26 mouse cellular contexts compared by ENCODE assay signal in genomic region chr3:50524006-50524405, GRCm38 (mm10).
"Had no signal": no experiment of that assay in that cellular context is flagged by ENCODE, and none has a peak within 500 bp of the region (broad histone marks: within the 10 kb centered on the region; RNA-seq: fewer than 3 reads in every experiment).

No protein-coding gene starts in this region.

- H3K9me3 ChIP-seq: heart, embryonic 13.5 days; heart, embryonic 15.5 days; hindbrain, embryonic 13.5 days; hindbrain, embryonic 15.5 days; kidney, embryonic 15.5 days; limb, embryonic 10.5 days; limb, embryonic 12.5 days; liver, embryonic 13.5 days had no signal

- H3K9ac ChIP-seq: heart, embryonic 13.5 days; heart, embryonic 15.5 days; hindbrain, embryonic 13.5 days; hindbrain, embryonic 15.5 days; kidney, embryonic 15.5 days; limb, embryonic 12.5 days; liver, embryonic 13.5 days had no signal

- H3K36me3 ChIP-seq: heart, embryonic 13.5 days; heart, embryonic 15.5 days; hindbrain, embryonic 13.5 days; hindbrain, embryonic 15.5 days; kidney, embryonic 15.5 days; limb, embryonic 10.5 days; limb, embryonic 12.5 days; liver, embryonic 13.5 days had no signal

- H3K4me2 ChIP-seq: heart, embryonic 11.5 days; heart, embryonic 13.5 days; heart, embryonic 15.5 days; hindbrain, embryonic 13.5 days; hindbrain, embryonic 15.5 days; kidney, embryonic 15.5 days; limb, embryonic 12.5 days; liver, embryonic 11.5 days; liver, embryonic 13.5 days had no signal

- H3K4me1 ChIP-seq: heart, embryonic 13.5 days; heart, embryonic 15.5 days; hindbrain, embryonic 13.5 days; hindbrain, embryonic 15.5 days; kidney, embryonic 15.5 days; limb, embryonic 10.5 days; limb, embryonic 12.5 days; liver, embryonic 13.5 days had no signal

- H3K27me3 ChIP-seq: heart, embryonic 13.5 days; heart, embryonic 15.5 days; hindbrain, embryonic 13.5 days; hindbrain, embryonic 15.5 days; kidney, embryonic 15.5 days; limb, embryonic 12.5 days; liver, embryonic 13.5 days had no signal

- H3K27ac ChIP-seq: heart, adult 2 months; heart, embryonic 13.5 days; heart, embryonic 15.5 days; hindbrain, embryonic 13.5 days; hindbrain, embryonic 15.5 days; hindbrain, postnatal 0 days; kidney, embryonic 15.5 days; kidney, postnatal 0 days; layer of hippocampus, adult 2 months; left cerebral cortex, adult 2 months; limb, embryonic 10.5 days; limb, embryonic 12.5 days; liver, embryonic 13.5 days had no signal

- DNase-seq: gastrocnemius, postnatal 14 days; gastrocnemius, postnatal 36 days; heart, adult 11 months; heart, adult 2 months; heart, postnatal 14 days; heart, postnatal 36 days; kidney, adult 11 months; kidney, adult 2 months; kidney, adult 9 months; kidney, postnatal 14 days; kidney, postnatal 36 days; liver; liver, embryonic 13.5 days had no signal

- ATAC-seq: hindbrain, postnatal 0 days had no signal

- H3K4me3 ChIP-seq: heart, adult 2 months; heart, embryonic 13.5 days; heart, embryonic 15.5 days; hindbrain, embryonic 13.5 days; hindbrain, embryonic 15.5 days; kidney, embryonic 15.5 days; layer of hippocampus, adult 2 months; left cerebral cortex, adult 2 months; limb, embryonic 10.5 days; limb, embryonic 12.5 days; liver, embryonic 13.5 days had no signal
